Mouse (Mus musculus) liver, embryonic 16.5 days (tissue): Measurements from ENCODE around the gene Bhlhe40. TPM values are rescaled to one million over a fixed set of nuclear protein-coding genes. Genes with fewer than 3 reads are reported as not detected.

Source experiments
- ATAC-seq: fragments of 200-750 bp; cut with Nextera tagmentation; 2 replicates; pipeline ENCODE4 v1.8.0; 2017; ENCODE audit warnings: low read depth, mild to moderate bottlenecking, moderate number of reproducible peaks, moderate library complexity
- H3K27ac ChIP-seq: fragments of 300-500 bp; sonication (generic); 2 replicates; pipeline ENCODE4 v1.5.1; 2014; ENCODE audit warnings: mild to moderate bottlenecking, low read length
- H3K27me3 ChIP-seq: fragments of 300-500 bp; sonication (generic); 2 replicates; pipeline ENCODE4 v1.6.1; 2014; ENCODE audit warnings: low read depth, low read length, mixed read lengths; ENCODE audit not compliant: control insufficient read depth, insufficient read depth
- H3K36me3 ChIP-seq: fragments of 300-500 bp; sonication (generic); 2 replicates; pipeline ENCODE4 v1.6.1; 2014; ENCODE audit warnings: mild to moderate bottlenecking; ENCODE audit not compliant: control insufficient read depth, insufficient read depth
- H3K4me1 ChIP-seq: fragments of 300-500 bp; sonication (generic); 2 replicates; pipeline ENCODE4 v1.6.1; 2014; ENCODE audit warnings: low read depth, low read length, mixed read lengths; ENCODE audit not compliant: control insufficient read depth
- H3K4me2 ChIP-seq: fragments of 300-500 bp; sonication (generic); 2 replicates; pipeline ENCODE4 v1.6.1; 2014; ENCODE audit warnings: low read depth, low read length, mixed read lengths
- H3K4me3 ChIP-seq: fragments of 300-500 bp; sonication (generic); 2 replicates; pipeline ENCODE4 v1.5.1; 2014; ENCODE audit warnings: low read depth, mild to moderate bottlenecking, low read length
- H3K9ac ChIP-seq: fragments of 300-500 bp; sonication (generic); 2 replicates; pipeline ENCODE4 v1.6.1; 2014; ENCODE audit warnings: low read depth, low read length
- H3K9me3 ChIP-seq: fragments of 300-500 bp; sonication (generic); replicated peaks from 2 replicates; pipeline ENCODE4 v1.6.1; 2016; ENCODE audit warnings: low read length; ENCODE audit not compliant: control insufficient read depth
- WGBS: fragments of 180-500 bp; shearing (Covaris S2); extraction: QIAGEN DNeasy Blood & Tissue Kit; methylation state at CpG from one replicate; pipeline ENCODE4 v1.1.7; 2014; ENCODE audit not compliant: insufficient replicate concordance; 5-methylcytosine and 5-hydroxymethylcytosine counted together
- polyA plus RNA-seq: library from polyadenylated mRNA; unstranded; fragments of >200 nt; fragmentation: Nextera tagmentation; extraction: Ambion mirVana; gene quantifications from 2 replicates; pipeline ENCODE4 v1.2.1, GENCODE M21; 2015

Bhlhe40 gene
- polyA plus RNA-seq, 1 experiment from 2014 or later: 21.3 TPM

DNA sequence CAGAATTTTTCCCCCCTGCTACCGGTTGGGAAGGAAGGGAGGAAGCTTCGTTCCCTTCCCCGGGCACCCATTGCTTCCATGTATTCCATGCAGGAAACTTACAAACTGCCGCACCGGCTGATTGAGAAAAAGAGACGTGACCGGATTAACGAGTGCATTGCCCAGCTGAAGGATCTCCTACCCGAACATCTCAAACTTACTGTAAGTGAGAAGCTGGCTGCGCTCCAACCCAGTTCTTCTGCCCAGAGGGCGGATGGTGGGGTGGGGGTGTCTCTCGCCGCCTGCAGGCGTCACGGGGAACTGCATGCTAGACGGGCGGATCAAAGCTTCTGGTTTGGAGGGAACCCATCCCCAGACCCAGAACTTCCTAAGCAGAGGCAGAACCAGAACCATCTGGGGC, 983 bp downstream of the Bhlhe40 start:
- no peak for ATAC-seq
- H3K4me3 ChIP-seq: peak overlapping the region; percentile 65
- no peaks in the 10 kb centered on the region for H3K36me3 ChIP-seq
- H3K9me3 ChIP-seq: no peaks in the 10 kb centered on the region
- WGBS: under 1% methylated on average over 17 of the region's 17 CpGs
- H3K9ac ChIP-seq: peak overlapping the region; percentile 53
- peak overlapping the region; percentile 83 for H3K27ac ChIP-seq
- no peaks in the 10 kb centered on the region for H3K4me1 ChIP-seq
- H3K27me3 ChIP-seq: peaks cover 39% of the 10 kb centered on the region
- peak overlapping the region; percentile 35; the same call in 1 of the 2 replicates for H3K4me2 ChIP-seq

GRCm38 (mm10) chr6:108661890-108662289, 1.5 kb downstream of the Bhlhe40 start:
- peak overlapping the region; percentile 35 for H3K4me2 ChIP-seq

DNA sequence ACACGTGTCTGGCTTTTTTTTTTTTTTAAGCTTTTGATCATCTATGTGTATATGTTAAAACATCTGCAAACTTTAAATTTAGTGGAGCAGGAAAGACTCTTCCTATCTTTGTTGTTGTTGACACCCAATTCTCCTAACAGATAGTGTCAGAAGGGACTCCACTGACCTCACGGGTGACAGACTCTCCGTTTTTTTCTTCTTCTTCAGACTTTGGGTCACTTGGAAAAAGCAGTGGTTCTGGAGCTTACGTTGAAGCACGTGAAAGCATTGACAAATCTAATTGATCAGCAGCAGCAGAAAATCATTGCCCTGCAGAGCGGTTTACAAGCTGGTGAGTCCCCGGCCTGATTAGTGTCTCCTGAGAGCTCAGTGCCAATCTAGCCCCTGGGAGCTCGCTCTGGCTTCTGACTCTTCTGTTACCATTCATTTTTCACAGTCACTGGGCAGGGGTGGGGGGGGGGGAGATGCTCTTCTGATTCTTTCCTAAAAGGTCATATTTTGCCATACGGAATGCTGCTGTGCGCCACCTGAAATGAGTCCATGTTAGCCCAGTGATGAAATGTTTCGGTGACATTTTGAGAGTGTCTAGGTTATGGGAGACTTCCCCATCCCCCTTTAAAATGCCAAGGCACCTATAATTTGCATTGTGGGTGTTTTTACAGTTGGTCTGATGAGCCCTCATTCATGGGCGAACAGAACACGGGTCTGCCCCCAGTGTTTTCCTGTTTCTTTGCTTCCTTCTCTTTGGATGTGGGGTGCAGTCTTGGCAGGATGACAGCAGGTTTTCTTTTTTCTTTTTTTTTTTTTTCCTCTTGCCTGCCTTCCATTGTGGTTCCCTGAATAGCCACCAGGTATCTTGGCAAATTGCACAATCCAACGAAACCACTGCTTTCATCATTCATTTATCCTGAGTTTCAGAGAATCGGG, 2.1 kb downstream of the Bhlhe40 start:
- ATAC-seq: no peak
- H3K9ac ChIP-seq: no peak overlapping the region
- H3K27me3 ChIP-seq: peaks cover 36% of the 10 kb centered on the region
- H3K36me3 ChIP-seq: no peaks in the 10 kb centered on the region
- H3K4me3 ChIP-seq: peak overlapping the region; percentile 65
- H3K4me2 ChIP-seq: peak overlapping the region; percentile 38
- 54% methylated on average over 15 of the region's 15 CpGs for WGBS
- H3K27ac ChIP-seq: no peak overlapping the region
- no peaks in the 10 kb centered on the region for H3K4me1 ChIP-seq
- no peaks in the 10 kb centered on the region for H3K9me3 ChIP-seq

More at GRCm38 (mm10) chr6:108661890-108662289, 1.5 kb downstream of the Bhlhe40 start:
- Histone ChIP-seq H3K27ac (no peak overlapping the region), H3K4me1 (no peaks in the 10 kb centered on the region), H3K36me3 (no peaks in the 10 kb centered on the region), H3K4me3 (peak overlapping the region; percentile 65), H3K9me3 (no peaks in the 10 kb centered on the region), H3K27me3 (peaks cover 39% of the 10 kb centered on the region), H3K9ac (no peak overlapping the region)
- no peak for ATAC-seq
- 37% methylated on average over 6 of the region's 6 CpGs for WGBS

DNA sequence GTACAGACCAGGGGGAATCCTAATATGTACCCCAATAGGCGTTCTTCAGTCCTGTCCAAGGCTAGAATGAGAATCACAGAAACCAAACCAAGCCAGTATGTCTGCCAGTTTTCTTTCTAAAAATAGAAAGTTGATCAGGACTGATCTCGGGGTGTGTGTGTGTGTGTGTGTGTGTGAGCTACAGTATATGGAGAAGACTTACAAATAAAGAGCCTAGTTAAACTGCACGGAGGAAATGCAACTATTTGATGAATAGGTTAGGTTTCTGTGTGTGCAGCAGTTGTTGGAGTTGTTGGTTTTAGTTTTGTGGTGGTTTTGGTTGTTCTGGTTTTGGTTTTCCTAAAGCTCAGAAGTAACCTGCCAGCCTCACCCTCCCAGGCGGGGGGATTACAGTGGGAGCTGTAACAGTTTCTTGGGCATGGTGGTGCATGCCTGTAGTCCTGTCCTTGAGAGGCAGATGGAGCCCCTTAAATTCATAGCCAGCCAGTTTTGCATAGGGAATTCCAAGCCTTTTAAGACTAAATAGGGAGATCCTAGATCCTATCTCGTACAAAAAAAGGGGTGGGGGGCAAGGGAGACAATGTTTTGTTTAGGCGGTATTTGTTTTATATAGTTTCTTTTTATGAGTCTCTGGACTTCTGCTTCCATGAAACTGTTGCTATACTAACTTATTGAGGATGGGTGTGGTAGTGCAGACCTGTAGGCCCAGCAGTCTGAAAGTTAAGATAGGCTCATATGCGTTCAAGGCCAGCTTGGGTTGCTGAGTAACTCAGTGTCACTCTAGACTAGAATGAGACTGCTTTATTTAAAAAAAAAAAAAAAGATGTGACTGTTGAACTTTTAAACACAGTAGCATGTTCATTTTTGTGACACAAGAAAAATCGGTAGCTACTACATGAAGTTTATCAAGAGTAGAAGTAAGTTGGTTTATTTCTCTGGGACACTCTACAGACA, 3.1 kb downstream of the Bhlhe40 start:
- Histone ChIP-seq H3K27ac (no peak overlapping the region), H3K36me3 (no peaks in the 10 kb centered on the region), H3K27me3 (peaks cover 30% of the 10 kb centered on the region), H3K4me1 (peaks cover 5% of the 10 kb centered on the region), H3K4me3 (peak overlapping the region; percentile 65), H3K4me2 (peak overlapping the region; percentile 38), H3K9me3 (no peaks in the 10 kb centered on the region), H3K9ac (no peak overlapping the region)
- 47% methylated on average over 8 of the region's 8 CpGs for WGBS
- ATAC-seq: no peak

GRCm38 (mm10) chr6:108664533-108665150, 4.2 kb downstream of the Bhlhe40 start:
- Histone ChIP-seq H3K4me2 (no peak overlapping the region), H3K9me3 (no peaks in the 10 kb centered on the region), H3K4me1 (peaks cover 5% of the 10 kb centered on the region), H3K27ac (no peak overlapping the region), H3K4me3 (no peak overlapping the region), H3K36me3 (no peaks in the 10 kb centered on the region), H3K27me3 (peaks cover 18% of the 10 kb centered on the region), H3K9ac (no peak overlapping the region)
- 64% methylated on average over 21 of the region's 24 CpGs for WGBS
- ATAC-seq: no peak

- Histone ChIP-seq H3K4me3 (no peak overlapping the region), H3K36me3 (no peaks in the 10 kb centered on the region), H3K9me3 (no peaks in the 10 kb centered on the region), H3K4me2 (no peak overlapping the region), H3K27me3 (peaks cover 9% of the 10 kb centered on the region), H3K27ac (no peak overlapping the region), H3K9ac (no peak overlapping the region), H3K4me1 (peaks cover 5% of the 10 kb centered on the region)
- ATAC-seq: no peak
- 48% methylated on average over 5 of the region's 5 CpGs for WGBS
These were observed 5.2 kb downstream of the Bhlhe40 start for GRCm38 (mm10) chr6:108665587-108665986.

- Histone ChIP-seq H3K4me2 (no peak overlapping the region), H3K9me3 (no peaks in the 10 kb centered on the region), H3K27me3 (no peaks in the 10 kb centered on the region), H3K4me1 (peaks cover 5% of the 10 kb centered on the region), H3K4me3 (no peak overlapping the region), H3K27ac (no peak overlapping the region), H3K36me3 (no peaks in the 10 kb centered on the region), H3K9ac (no peak overlapping the region)
- no peak for ATAC-seq
- 71% methylated on average over 12 of the region's 12 CpGs for WGBS
These were observed 6.4 kb downstream of the Bhlhe40 start for GRCm38 (mm10) chr6:108666648-108667488.

- H3K27ac ChIP-seq: no peak overlapping the region
- no peaks in the 10 kb centered on the region for H3K36me3 ChIP-seq
- ATAC-seq: no peak
- peaks cover 5% of the 10 kb centered on the region for H3K4me1 ChIP-seq
- no peak overlapping the region for H3K9ac ChIP-seq
- H3K27me3 ChIP-seq: no peaks in the 10 kb centered on the region
- 34% methylated on average over 6 of the region's 6 CpGs for WGBS
- H3K4me2 ChIP-seq: no peak overlapping the region
- no peak overlapping the region for H3K4me3 ChIP-seq
- H3K9me3 ChIP-seq: no peaks in the 10 kb centered on the region
These were observed 7.2 kb downstream of the Bhlhe40 start for GRCm38 (mm10) chr6:108667599-108668021.
